Mouse (Mus musculus) CH12.LX (cell line): ENCODE measurements around the gene Tln2. TPM values are rescaled to one million over a fixed set of nuclear protein-coding genes. Genes with fewer than 3 reads are reported as not detected.

ENCODE experiments used
- DNase-seq: peaks from one replicate; pipeline ENCODE4 v3.0.0-alpha.2; 2013; ENCODE audit errors: extremely low read depth
- H3K27ac ChIP-seq: 2 replicates; pipeline ENCODE4 v1.5.1; 2012; ENCODE audit warnings: low read depth, mild to moderate bottlenecking, control low read depth, moderate library complexity; ENCODE audit not compliant: insufficient read depth
- H3K27me3 ChIP-seq: replicated peaks from 2 replicates; pipeline ENCODE3; 2012; ENCODE audit warnings: inconsistent platforms
- H3K36me3 ChIP-seq, 2 experiments: replicated peaks in 1 of 2; 2 replicates each; pipeline versions ENCODE3 to v1.6.1; 2012; ENCODE audit warnings: inconsistent platforms in 1 of 2, low read length in 1 of 2, mild to moderate bottlenecking in 1 of 2, mixed read lengths in 1 of 2, moderate library complexity in 1 of 2; ENCODE audit not compliant: control insufficient read depth in 1 of 2, insufficient read depth in 1 of 2
- H3K4me1 ChIP-seq, 2 experiments: 2 replicates each; pipeline ENCODE4 v1.6.1; 2012; ENCODE audit warnings: inconsistent platforms in 1 of 2, moderate library complexity in 1 of 2; ENCODE audit not compliant: insufficient read depth in 2 of 2, control insufficient read depth in 1 of 2
- H3K4me2 ChIP-seq: 2 replicates; pipeline ENCODE4 v1.6.1; 2012; ENCODE audit warnings: low read depth, mild to moderate bottlenecking, control low read depth; ENCODE audit not compliant: poor library complexity, insufficient read depth, severe bottlenecking
- H3K4me3 ChIP-seq, 3 experiments: fragments of 150-350 bp in 1 of 3; sonication (generic) in 1 of 3; replicated peaks in 1 of 3; 2 replicates each; pipeline versions ENCODE3 to v1.5.1; 2011 to 2012; ENCODE audit warnings: low read depth in 2 of 3, low read length in 2 of 3, mild to moderate bottlenecking in 2 of 3, moderate library complexity in 2 of 3, control low read depth in 1 of 3, improper control_type of control experiment in 1 of 3, inconsistent platforms in 1 of 3, mixed read lengths in 1 of 3; ENCODE audit not compliant: poor library complexity in 1 of 3
- H3K79me2 ChIP-seq: replicated peaks from 2 replicates; pipeline ENCODE4 v1.6.1; 2012; ENCODE audit warnings: mild to moderate bottlenecking, moderate library complexity; ENCODE audit not compliant: control insufficient read depth, poor library complexity, insufficient read depth, severe bottlenecking; ENCODE audit errors: extremely low read depth
- H3K9ac ChIP-seq: 2 replicates; pipeline ENCODE4 v1.6.1; 2012; ENCODE audit warnings: low read depth, mild to moderate bottlenecking, control low read depth, moderate library complexity; ENCODE audit not compliant: insufficient read depth
- H3K9me3 ChIP-seq: replicated peaks from 2 replicates; pipeline ENCODE3; 2012; ENCODE audit warnings: low read length, inconsistent platforms, mixed read lengths
- BHLHE40 ChIP-seq: IDR thresholded peaks from 2 replicates; pipeline ENCODE4 v1.6.1; 2011; ENCODE audit warnings: mild to moderate bottlenecking, low read depth, low read length, improper control_type of control experiment
- CTCF ChIP-seq, 2 experiments: IDR thresholded peaks in 1 of 2; conservative IDR thresholded peaks in 1 of 2; 2 replicates each; pipeline ENCODE4 v1.5.1; 2011 to 2012; ENCODE audit warnings: low read depth in 2 of 2, low read length in 2 of 2, improper control_type of control experiment in 1 of 2, inconsistent platforms in 1 of 2, mild to moderate bottlenecking in 1 of 2, moderate library complexity in 1 of 2
- ELF1 ChIP-seq: IDR thresholded peaks from 2 replicates; pipeline ENCODE4 v1.6.1; 2014; ENCODE audit warnings: low read depth, mild to moderate bottlenecking, inconsistent platforms, low read length, improper control_type of control experiment
- EP300 ChIP-seq: IDR thresholded peaks from 2 replicates; pipeline ENCODE4 v1.6.1; 2011; ENCODE audit warnings: low read length, improper control_type of control experiment
- MYC ChIP-seq: IDR thresholded peaks from 2 replicates; pipeline ENCODE4 v1.6.1; 2011; ENCODE audit warnings: low read depth, mild to moderate bottlenecking, improper control_type of control experiment, low read length
- POLR2AphosphoS2 ChIP-seq: IDR thresholded peaks from 2 replicates; pipeline ENCODE4 v1.6.1; 2011; ENCODE audit warnings: low read depth, low read length, improper control_type of control experiment
- SIN3A ChIP-seq: IDR thresholded peaks from 2 replicates; pipeline ENCODE4 v1.6.1; 2012; ENCODE audit warnings: low read length, improper control_type of control experiment, inconsistent platforms
- SMC3 ChIP-seq: IDR thresholded peaks from 2 replicates; pipeline ENCODE4 v1.6.1; 2011; ENCODE audit warnings: low read depth, low read length, improper control_type of control experiment
- TCF12 ChIP-seq: IDR thresholded peaks from 2 replicates; pipeline ENCODE4 v1.6.1; 2014; ENCODE audit warnings: low read depth, mild to moderate bottlenecking, inconsistent platforms, low read length, improper control_type of control experiment
- USF1 ChIP-seq: IDR thresholded peaks from 2 replicates; pipeline ENCODE4 v1.6.1; 2014; ENCODE audit warnings: low read depth, mild to moderate bottlenecking, inconsistent platforms, low read length, improper control_type of control experiment
- USF2 ChIP-seq: conservative IDR thresholded peaks from 2 replicates; pipeline ENCODE4 v1.6.1; 2011; ENCODE audit warnings: low read depth, low read length, improper control_type of control experiment
- dilution Hi-C: fragments of 300-500 bp; cut with MboI; formaldehyde crosslinking; loops from 2 replicates; pipeline ENCODE4 v1.14.3; 2020; ENCODE audit warnings: low sequenced_read_pairs; ENCODE audit not compliant: extremely low pct_unique_long_range_greater_than_20kb, extremely low pct_ligation_motif_present
- in situ Hi-C: fragments of 300-500 bp; cut with MboI; formaldehyde crosslinking; loops from 3 replicates; pipeline ENCODE4 v1.14.3; 2019; ENCODE audit warnings: low sequenced_read_pairs, low pct_ligation_motif_present, low pct_unique_long_range_greater_than_20kb, mixed read lengths
- polyA plus RNA-seq: library from polyadenylated mRNA; unstranded; fragments of >175 nt; gene quantifications from 2 replicates; pipeline ENCODE4 v1.2.1, GENCODE M21; 2012; ENCODE audit warnings: low read depth; ENCODE audit not compliant: insufficient read length
- total RNA-seq, 2 experiments: library from RNA; depleted of rRNA; stranded (reverse); fragments of 300-350 nt in 1 of 2; fragments of >200 nt in 1 of 2; gene quantifications; 2 replicates each; pipeline ENCODE4 v1.2.3; 2012 to 2014

Gene Tln2
- total and polyA plus RNA-seq, 3 experiments, result 2.6 to 4.4 (median 4.4) TPM

DNA sequence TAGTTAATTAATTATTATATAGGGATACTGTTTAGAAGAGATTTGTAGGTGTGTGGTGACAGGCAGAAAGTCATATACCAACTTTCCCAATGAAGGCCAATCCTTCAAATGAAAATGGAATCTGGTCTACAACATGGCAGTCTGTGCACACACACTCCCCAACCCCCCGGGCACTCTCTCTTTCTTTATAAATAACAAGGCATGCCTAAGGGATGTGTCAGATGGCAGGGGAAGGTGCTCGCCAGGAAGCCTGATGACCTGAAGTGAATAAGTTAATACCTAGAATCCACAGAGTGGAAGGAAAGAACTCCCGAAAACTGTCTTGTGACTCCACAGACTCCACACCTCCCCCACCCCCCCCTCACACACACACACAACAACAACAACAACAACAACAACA, 228.2 kb downstream of the Tln2 start:
- H3K9ac ChIP-seq, result no peak overlapping the region
- no peaks in the 10 kb centered on the region for H3K79me2 ChIP-seq
- no peak overlapping the region for H3K4me2 ChIP-seq
- H3K4me1 ChIP-seq, result no peaks in the 10 kb centered on the region
- in situ Hi-C loops (no loop called here), dilution Hi-C loops (no loop called here)
- no peak overlapping the region for H3K27ac ChIP-seq
- no peaks in the 10 kb centered on the region for H3K27me3 ChIP-seq
- no peak for DNase-seq
- H3K9me3 ChIP-seq, result no peaks in the 10 kb centered on the region
- TF ChIP-seq USF1 (no peak), SIN3A (no peak), BHLHE40 (no peak), CTCF (conservative IDR thresholded peaks at IDR 0.05 in 1 of 2, IDR thresholded peaks at IDR 0.05 in 1 of 2; ENCODE audit: low read depth in 2 of 2, low read length in 2 of 2) (no peak), MYC (no peak), USF2 (no peak), TCF12 (no peak), POLR2AphosphoS2 (no peak)
- H3K36me3 ChIP-seq, result peaks cover 0 to 1% of the 10 kb centered on the region in 2 experiments
- H3K4me3 ChIP-seq, result no peak overlapping the region

DNA sequence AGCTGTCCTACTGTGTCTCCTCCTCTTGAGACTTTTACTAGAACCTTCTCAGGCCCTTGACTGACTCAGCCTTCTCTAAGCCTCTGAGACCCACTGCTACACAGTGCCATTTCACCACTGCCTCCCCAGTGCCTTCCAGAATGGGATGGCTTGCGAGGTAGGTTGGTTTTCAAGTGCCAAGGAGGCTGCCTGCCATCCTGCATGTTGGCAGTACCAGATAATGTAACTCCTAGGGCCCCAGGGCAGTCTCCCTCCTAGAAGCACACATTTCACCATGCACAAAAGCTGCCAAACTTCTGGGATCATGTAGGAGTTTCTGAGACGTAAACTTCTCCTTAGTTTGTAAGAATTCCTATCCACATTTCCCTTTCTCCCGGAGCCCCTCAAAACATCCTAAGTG, 231.1 kb downstream of the Tln2 start:
- no peak overlapping the region for H3K4me2 ChIP-seq
- peaks cover 0 to 1% of the 10 kb centered on the region in 2 experiments for H3K36me3 ChIP-seq
- H3K4me1 ChIP-seq, result peaks cover 0 to 5% of the 10 kb centered on the region in 2 experiments; a peak in 1 of 4 replicates
- in situ Hi-C loops, result no loop called here
- H3K4me3 ChIP-seq, result no peak overlapping the region
- H3K9ac ChIP-seq, result no peak overlapping the region
- no peak overlapping the region for H3K27ac ChIP-seq
- dilution Hi-C loops, result no loop called here
- no peaks in the 10 kb centered on the region for H3K79me2 ChIP-seq
- no peak for DNase-seq
- H3K27me3 ChIP-seq, result no peaks in the 10 kb centered on the region
- TF ChIP-seq ELF1 (no peak), SMC3 (no peak)
- H3K9me3 ChIP-seq, result no peaks in the 10 kb centered on the region

DNA sequence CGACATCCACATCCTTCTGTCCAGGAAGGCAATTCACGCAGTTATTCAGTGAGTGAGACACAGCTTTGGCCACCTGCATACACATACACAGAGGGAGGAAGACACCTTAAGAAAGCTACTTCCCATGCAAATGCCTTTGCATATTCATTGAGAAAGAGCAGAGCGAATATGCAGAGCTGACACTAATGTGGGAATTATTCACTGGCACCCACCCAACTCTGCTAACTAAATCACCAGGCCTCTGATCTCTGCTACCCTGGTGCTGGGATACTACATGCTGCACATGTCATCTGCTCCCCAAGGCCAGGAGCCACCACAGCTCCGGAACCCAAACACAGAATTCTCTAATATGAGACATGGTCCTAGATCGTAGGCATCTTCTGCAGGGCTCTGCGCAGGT, 237.6 kb downstream of the Tln2 start:
- Histone ChIP-seq H3K4me1 (peaks cover 0 to 11% of the 10 kb centered on the region in 2 experiments; a peak in 2 of 4 replicates), H3K36me3 (no peaks in the 10 kb centered on the region), H3K9me3 (no peaks in the 10 kb centered on the region), H3K4me2 (no peak overlapping the region), H3K4me3 (no peak overlapping the region), H3K27ac (no peak overlapping the region), H3K9ac (no peak overlapping the region), H3K79me2 (no peaks in the 10 kb centered on the region), H3K27me3 (no peaks in the 10 kb centered on the region)
- dilution Hi-C loops, result no loop called here
- TF ChIP-seq MYC (no peak), EP300 (no peak), BHLHE40 (no peak)
- in situ Hi-C loops, result no loop called here
- no peak for DNase-seq
